Mouse (Mus musculus): ENCODE data around the gene Ppp1r13b. TPM values are rescaled to one million over a fixed set of nuclear protein-coding genes. Genes with fewer than 3 reads are reported as not detected.
"Not testable (repeated sequence)": the region's sequence is repeated elsewhere in the genome, so short reads cannot be mapped to it uniquely, and the experiment has no call there.

The Ppp1r13b gene
- polyA plus RNA-seq (2015; fragmentation: Nextera tagmentation; extraction: Ambion mirVana): 11.8 and 14.9 TPM in 2 replicates

DNA sequence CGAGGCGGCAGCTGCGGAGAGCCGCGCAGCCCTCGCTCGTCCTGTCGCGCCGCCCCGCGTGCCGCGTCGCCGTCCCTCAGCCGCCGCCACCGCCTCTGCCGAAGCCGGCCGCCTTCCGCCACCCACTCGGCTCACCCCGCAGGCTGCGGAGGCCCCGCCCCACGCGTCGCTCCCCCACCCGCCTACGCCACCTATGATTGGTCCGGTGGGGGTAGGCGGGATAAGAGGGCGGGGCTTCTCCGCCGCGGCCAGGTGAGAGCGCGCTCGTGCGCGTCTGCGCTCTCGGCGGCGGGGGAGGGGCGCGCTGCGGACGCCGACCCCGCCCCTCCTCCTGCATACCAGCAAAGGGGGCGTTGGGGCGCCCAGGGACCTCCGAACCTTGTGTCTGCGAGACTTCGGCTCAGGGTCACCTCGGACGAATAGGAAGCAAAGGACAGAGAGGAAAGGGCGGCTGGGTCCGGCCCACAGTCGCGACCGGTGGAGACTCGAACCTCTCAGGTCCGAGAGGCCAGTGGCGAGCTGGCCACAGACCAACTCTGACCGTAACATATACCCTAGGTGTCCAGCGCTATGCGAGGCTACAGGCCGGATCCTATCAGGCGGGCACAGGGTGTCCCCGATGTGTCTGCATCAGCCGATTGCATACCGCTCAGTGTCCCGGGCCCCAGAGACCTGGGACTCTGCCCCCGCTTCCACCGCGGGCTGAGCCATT lies at the start of gene Ppp1r13b:
TSS of gene Ppp1r13b (minus strand) at position 141 of the 712 bp plus-strand sequence.
- Histone ChIP-seq H3K36me3 (no peaks in the 10 kb centered on the region), H3K27me3 (no peaks in the 10 kb centered on the region), H3K4me2 (peak within 1 kb of the TSS; percentile 81), H3K4me3 (peak within 1 kb of the TSS; percentile 89), H3K27ac (peak within 1 kb of the TSS; percentile 90), H3K4me1 (peaks cover 18% of the 10 kb centered on the region), H3K9me3 (no peaks in the 10 kb centered on the region), H3K9ac (peak within 1 kb of the TSS; percentile 62)
- WGBS: under 1% methylated on average over 68 of the region's 80 CpGs
- peak; percentile 96 for ATAC-seq (ENCODE audit: insufficient number of reproducible peaks, low FRiP score, low TSS enrichment, low read depth)

- Histone ChIP-seq H3K9ac (no peak overlapping the region), H3K27ac (no peak overlapping the region), H3K4me3 (no peak overlapping the region), H3K27me3 (no peaks in the 10 kb centered on the region), H3K9me3 (no peaks in the 10 kb centered on the region), H3K36me3 (peaks cover 21% of the 10 kb centered on the region), H3K4me1 (0 out of 2 replicates have a peak, but pooled peaks cover 5% of the 10 kb centered on the region), H3K4me2 (no peak overlapping the region)
- 67% methylated on average over 5 of the region's 5 CpGs for WGBS
- no peak for ATAC-seq (ENCODE audit: insufficient number of reproducible peaks, low FRiP score, low TSS enrichment, low read depth)
These were observed 48.3 kb upstream of the Ppp1r13b start for GRCm38 (mm10) chr12:111956173-111956572.

GRCm38 (mm10) chr12:111951701-111952100 lies 43.8 kb upstream of the Ppp1r13b start:
- no peak overlapping the region for H3K9ac ChIP-seq
- no peak overlapping the region for H3K4me3 ChIP-seq
- no peaks in the 10 kb centered on the region for H3K27me3 ChIP-seq
- no peak overlapping the region; the same call in 1 of the 2 replicates for H3K27ac ChIP-seq
- no peak for ATAC-seq (ENCODE audit: insufficient number of reproducible peaks, low FRiP score, low TSS enrichment, low read depth)
- no peaks in the 10 kb centered on the region for H3K9me3 ChIP-seq
- no peaks in the 10 kb centered on the region for H3K4me1 ChIP-seq
- no peaks in the 10 kb centered on the region for H3K36me3 ChIP-seq
- H3K4me2 ChIP-seq: no peak overlapping the region
- WGBS: 39% methylated on average over 5 of the region's 5 CpGs

DNA sequence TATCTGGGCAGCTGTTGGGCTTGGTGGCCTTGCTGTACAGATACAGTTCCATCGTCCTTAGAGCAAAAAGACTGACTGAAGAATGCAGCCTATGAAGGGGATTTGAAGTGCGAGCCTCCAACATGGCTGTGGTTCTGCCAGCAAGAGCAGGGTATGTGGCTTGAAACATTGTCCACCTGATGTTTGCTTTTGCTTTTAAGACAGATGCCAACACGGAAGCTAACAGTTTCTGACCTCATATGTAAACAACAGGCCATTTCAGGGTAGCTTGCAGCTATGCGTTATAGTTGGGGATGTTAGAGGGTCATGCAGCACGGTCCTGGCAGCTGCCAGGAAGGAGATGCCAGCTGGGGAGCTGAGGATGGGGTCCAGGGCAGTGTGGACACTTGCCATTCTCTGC lies 42.6 kb upstream of the Ppp1r13b start:
- ATAC-seq (ENCODE audit: insufficient number of reproducible peaks, low FRiP score, low TSS enrichment, low read depth): no peak
- Histone ChIP-seq H3K27ac (no peak overlapping the region), H3K27me3 (no peaks in the 10 kb centered on the region), H3K9me3 (no peaks in the 10 kb centered on the region), H3K4me2 (no peak overlapping the region), H3K36me3 (no peaks in the 10 kb centered on the region), H3K9ac (no peak overlapping the region), H3K4me3 (no peak overlapping the region), H3K4me1 (peaks cover 7% of the 10 kb centered on the region)
- WGBS: 62% methylated on average over 5 of the region's 5 CpGs

DNA sequence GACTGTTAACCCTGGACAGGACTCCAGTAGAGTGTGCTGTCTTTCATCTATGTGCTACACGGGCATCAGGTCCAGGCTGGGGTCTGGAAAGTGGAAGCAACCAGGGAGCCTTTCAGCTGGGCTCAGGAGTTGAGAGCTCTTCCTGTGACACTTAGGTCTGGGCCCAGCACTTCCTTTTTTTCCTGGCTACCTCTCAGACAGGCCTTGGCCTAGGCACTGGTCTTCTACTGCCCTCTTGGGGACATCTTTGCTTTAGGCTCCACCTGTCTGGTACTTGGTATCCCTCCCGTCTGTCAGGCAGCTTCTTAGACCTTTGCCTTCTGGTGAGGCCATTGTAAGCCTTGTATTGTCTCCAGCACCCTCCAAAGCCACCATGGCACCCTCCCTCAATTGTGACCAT lies 38.8 kb upstream of the Ppp1r13b start:
- H3K4me3 ChIP-seq: no peak overlapping the region
- no peak overlapping the region for H3K9ac ChIP-seq
- no peaks in the 10 kb centered on the region for H3K9me3 ChIP-seq
- peaks cover 23% of the 10 kb centered on the region for H3K4me1 ChIP-seq
- H3K27me3 ChIP-seq: no peaks in the 10 kb centered on the region
- no peak for ATAC-seq (ENCODE audit: insufficient number of reproducible peaks, low FRiP score, low TSS enrichment, low read depth)
- H3K4me2 ChIP-seq: no peak overlapping the region
- H3K36me3 ChIP-seq: no peaks in the 10 kb centered on the region
- WGBS: 57% methylated on average over 2 of the region's 2 CpGs
- no peak overlapping the region for H3K27ac ChIP-seq

- Histone ChIP-seq H3K27ac (peak overlapping the region; percentile 80), H3K4me1 (peaks cover 23% of the 10 kb centered on the region)
- ATAC-seq (ENCODE audit: insufficient number of reproducible peaks, low FRiP score, low TSS enrichment, low read depth): peak; percentile 66; the same call in 1 of the 2 replicates
- not testable (repeated sequence) for H3K36me3 ChIP-seq, H3K4me2 ChIP-seq, H3K9me3 ChIP-seq, H3K27me3 ChIP-seq, H3K9ac ChIP-seq, H3K4me3 ChIP-seq
- WGBS: 64% methylated on average over 12 of the region's 15 CpGs
These were observed 38.1 kb upstream of the Ppp1r13b start for GRCm38 (mm10) chr12:111945765-111946655.

DNA sequence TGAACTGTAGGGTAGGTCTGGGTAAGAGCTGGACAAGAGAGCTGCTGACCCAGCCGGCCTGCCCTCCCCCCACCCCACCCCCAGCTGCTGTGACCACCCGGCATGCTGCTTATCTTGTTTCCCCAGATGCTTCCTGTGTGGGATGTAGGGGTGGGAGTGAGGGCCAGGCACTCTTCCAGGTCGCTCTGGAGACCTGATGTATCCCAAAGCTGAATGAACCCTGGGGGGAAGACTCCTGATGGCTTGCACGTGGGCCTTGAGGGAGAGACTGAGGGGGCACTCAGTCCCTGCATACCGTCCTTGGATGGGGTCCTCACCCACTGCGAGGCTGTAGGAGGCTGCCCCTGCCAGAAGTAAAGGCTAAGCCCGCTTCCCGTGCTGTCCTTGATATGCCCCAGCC lies 37.2 kb upstream of the Ppp1r13b start:
- no peak for ATAC-seq (ENCODE audit: insufficient number of reproducible peaks, low FRiP score, low TSS enrichment, low read depth)
- Histone ChIP-seq H3K27ac (peak overlapping the region; percentile 80), H3K4me2 (no peak overlapping the region), H3K27me3 (no peaks in the 10 kb centered on the region), H3K36me3 (no peaks in the 10 kb centered on the region), H3K9me3 (no peaks in the 10 kb centered on the region), H3K9ac (no peak overlapping the region), H3K4me1 (peaks cover 23% of the 10 kb centered on the region), H3K4me3 (no peak overlapping the region)
- WGBS: 36% methylated on average over 8 of the region's 8 CpGs

- WGBS: 66% methylated on average over 16 of the region's 20 CpGs
- H3K27me3 ChIP-seq, H3K36me3 ChIP-seq, H3K9me3 ChIP-seq, H3K9ac ChIP-seq, H3K4me3 ChIP-seq, H3K4me2 ChIP-seq: not testable (repeated sequence)
- ATAC-seq (ENCODE audit: insufficient number of reproducible peaks, low FRiP score, low TSS enrichment, low read depth): peak; percentile 52
- peak overlapping the region; percentile 80 for H3K27ac ChIP-seq
- H3K4me1 ChIP-seq: peaks cover 26% of the 10 kb centered on the region
These were observed 36.4 kb upstream of the Ppp1r13b start for GRCm38 (mm10) chr12:111944065-111944987.

DNA sequence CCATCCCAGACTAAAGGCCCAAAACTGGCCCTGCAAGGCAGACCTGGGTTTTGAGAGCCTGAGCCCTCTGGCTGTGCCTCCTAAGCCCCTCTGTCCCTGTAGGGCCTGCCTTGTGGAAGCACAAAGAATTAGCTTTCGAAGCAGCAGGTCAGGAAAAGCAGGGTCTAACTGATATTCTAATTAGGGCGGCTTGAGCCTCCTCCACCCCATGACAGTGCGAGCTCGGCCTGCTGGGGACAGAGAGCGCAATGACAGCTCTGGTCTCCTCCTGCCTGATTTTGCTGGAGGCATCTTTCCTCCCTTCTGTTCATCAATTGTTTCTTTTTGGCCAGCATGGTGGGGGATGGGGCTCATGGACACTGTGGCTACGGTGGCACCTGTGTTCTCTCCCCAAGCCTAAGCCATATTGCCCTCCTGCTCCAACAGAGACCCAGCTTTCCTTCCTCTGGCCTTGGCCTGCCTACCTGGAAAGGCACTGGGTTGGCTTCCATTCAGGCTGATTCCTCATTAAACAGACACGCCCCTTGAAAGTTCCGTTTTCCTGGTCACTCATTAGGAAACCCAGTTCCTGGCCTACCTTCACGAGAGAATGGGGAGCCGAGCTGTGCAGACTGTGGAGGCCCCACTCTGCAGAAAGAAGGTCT lies 35.6 kb upstream of the Ppp1r13b start:
- H3K9me3 ChIP-seq: no peaks in the 10 kb centered on the region

GRCm38 (mm10) chr12:111938623-111939177 lies 30.8 kb upstream of the Ppp1r13b start:
- ATAC-seq (ENCODE audit: insufficient number of reproducible peaks, low FRiP score, low TSS enrichment, low read depth): peak; percentile 71
- peak overlapping the region; percentile 85 for H3K27ac ChIP-seq
- H3K9ac ChIP-seq: no peak overlapping the region
- peaks cover 47% of the 10 kb centered on the region for H3K4me1 ChIP-seq
- 11% methylated on average over 1 of the region's 1 CpGs for WGBS
- H3K27me3 ChIP-seq: no peaks in the 10 kb centered on the region
- H3K4me3 ChIP-seq: no peak overlapping the region
- H3K36me3 ChIP-seq: no peaks in the 10 kb centered on the region
- no peak overlapping the region for H3K4me2 ChIP-seq
- H3K9me3 ChIP-seq: no peaks in the 10 kb centered on the region

More for the DNA sequence above, 35.6 kb upstream of the Ppp1r13b start:
- Histone ChIP-seq H3K9ac (no peak overlapping the region), H3K36me3 (no peaks in the 10 kb centered on the region), H3K4me2 (no peak overlapping the region), H3K27ac (peak overlapping the region; percentile 63), H3K27me3 (no peaks in the 10 kb centered on the region), H3K4me3 (no peak overlapping the region), H3K4me1 (peaks cover 34% of the 10 kb centered on the region)
- ATAC-seq (ENCODE audit: insufficient number of reproducible peaks, low FRiP score, low TSS enrichment, low read depth): no peak
- 68% methylated on average over 10 of the region's 10 CpGs for WGBS
